Mouse (Mus musculus) small intestine, adult 2 months (tissue): Measurements from ENCODE around the gene Wdr1.

Source experiments
- CTCF ChIP-seq: fragments of 200-500 bp; IDR thresholded peaks from 2 replicates; pipeline ENCODE4 v1.5.1; 2012; ENCODE audit warnings: low read depth, mild to moderate bottlenecking, control low read depth, inconsistent platforms, low read length, moderate library complexity, mixed read lengths; ENCODE audit not compliant: insufficient replicate concordance, insufficient read length; ENCODE audit errors: extremely low read depth
- POLR2A ChIP-seq: fragments of 200-500 bp; IDR thresholded peaks from 2 replicates; pipeline ENCODE4 v1.6.1; 2012; ENCODE audit warnings: low read depth, mild to moderate bottlenecking, control low read depth, inconsistent platforms, low read length, moderate library complexity

DNA sequence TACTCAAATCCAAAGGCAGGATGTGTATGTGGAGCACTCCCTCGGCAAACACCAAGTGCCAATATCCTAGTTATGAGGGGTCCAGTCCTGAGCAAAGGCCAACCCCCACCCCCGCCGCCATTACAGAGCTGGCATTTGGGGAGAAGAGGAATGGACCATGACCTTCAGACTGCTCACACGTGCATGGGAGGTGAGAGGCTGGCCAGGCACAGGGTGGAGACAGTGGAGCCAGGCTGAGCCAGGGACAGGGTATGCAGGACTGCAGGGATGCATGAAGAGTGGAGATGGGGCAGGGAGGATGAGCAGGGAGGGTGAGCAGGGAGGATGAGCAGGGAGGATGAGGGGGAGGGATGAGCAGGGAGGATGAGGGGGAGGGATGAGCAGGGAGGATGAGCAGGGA is 77.1 kb downstream of the Wdr1 start:
- TF ChIP-seq CTCF, result no peak
- TF ChIP-seq POLR2A, result no peak
